Mouse (Mus musculus): ENCODE results near the gene Ubald1. TPM values are rescaled to one million over a fixed set of nuclear protein-coding genes. Genes with fewer than 3 reads are reported as not detected.

Gene Ubald1
- 10 to 100 TPM; 21.3 to 23.1 TPM for total RNA-seq (2021)
- long read RNA-seq, experiment 1, full-length matches to known transcripts, result 16 of 30 reads
- long read RNA-seq, experiment 1, partial matches to known transcripts, result 11 of 30 reads
- long read RNA-seq, experiment 1, other reads (novel, unspliced or antisense), result 3 of 30 reads
- long read RNA-seq, experiment 2, full-length matches to known transcripts, result 13 of 18 reads
- long read RNA-seq, experiment 2, partial matches to known transcripts, result 0 of 18 reads
- long read RNA-seq, experiment 2, other reads (novel, unspliced or antisense), result 5 of 18 reads

- peak; percentile 95 to 96 for DNase-seq
- intact Hi-C loops (cut with DNase I), result no loop called here
These were observed at the start of gene Ubald1 for GRCm38 (mm10) chr16:4880136-4880825. Gene Ubald1, minus strand, starts transcription at chr16:4880315.

GRCm38 (mm10) chr16:4928474-4928873, 48.4 kb upstream of the Ubald1 start:
- intact Hi-C loops (cut with DNase I), result loop anchor here (5.0 kb wide), 1 partner anchor 211 kb away; the partner anchor contains the start of gene Nmral1
- no peak for DNase-seq

DNA sequence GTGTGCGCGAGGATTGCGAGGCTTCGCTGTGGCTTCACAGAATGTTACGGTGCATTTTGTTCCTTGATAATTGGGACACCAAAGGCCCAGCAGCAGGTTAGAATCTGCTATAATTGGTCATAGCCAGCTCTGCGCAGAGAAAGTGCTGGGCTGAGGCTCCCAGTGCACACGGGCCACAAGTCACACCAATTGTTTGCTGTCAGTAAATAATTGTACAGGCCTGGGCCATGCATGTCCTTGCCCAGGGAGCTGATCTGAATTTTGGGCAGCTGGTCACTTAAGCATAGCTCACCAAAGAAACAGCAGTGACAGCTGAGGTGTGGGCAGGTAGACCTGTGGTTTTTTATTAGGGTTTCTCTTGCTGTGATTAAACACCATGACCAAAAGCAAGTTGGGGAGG, 47.9 kb upstream of the Ubald1 start:
- intact Hi-C loops (cut with DNase I), result loop anchor here (5.0 kb wide), 1 partner anchor 211 kb away; the partner anchor contains the start of gene Nmral1
- no peak for DNase-seq

GRCm38 (mm10) chr16:4923996-4924395, 43.9 kb upstream of the Ubald1 start:
- intact Hi-C loops (cut with DNase I), result no loop called here
- DNase-seq, result no peak

DNA sequence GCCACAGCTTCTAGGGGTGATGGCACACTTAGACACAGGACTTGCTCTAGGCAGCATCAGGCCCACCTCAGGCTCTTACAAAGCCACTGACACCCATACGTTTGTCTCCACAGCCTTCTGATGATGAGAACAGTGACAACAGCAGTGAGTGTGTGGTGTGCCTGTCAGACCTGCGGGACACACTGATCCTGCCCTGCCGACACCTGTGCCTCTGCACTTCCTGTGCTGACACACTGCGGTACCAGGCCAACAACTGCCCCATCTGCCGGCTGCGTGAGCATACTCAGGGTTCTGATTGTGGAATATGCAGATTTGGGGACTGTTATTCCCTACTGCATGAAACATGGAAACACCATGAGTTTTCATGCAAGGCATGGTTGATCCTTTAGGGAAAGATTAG, 42.4 kb upstream of the Ubald1 start:
- intact Hi-C loops (cut with DNase I), result no loop called here

DNA sequence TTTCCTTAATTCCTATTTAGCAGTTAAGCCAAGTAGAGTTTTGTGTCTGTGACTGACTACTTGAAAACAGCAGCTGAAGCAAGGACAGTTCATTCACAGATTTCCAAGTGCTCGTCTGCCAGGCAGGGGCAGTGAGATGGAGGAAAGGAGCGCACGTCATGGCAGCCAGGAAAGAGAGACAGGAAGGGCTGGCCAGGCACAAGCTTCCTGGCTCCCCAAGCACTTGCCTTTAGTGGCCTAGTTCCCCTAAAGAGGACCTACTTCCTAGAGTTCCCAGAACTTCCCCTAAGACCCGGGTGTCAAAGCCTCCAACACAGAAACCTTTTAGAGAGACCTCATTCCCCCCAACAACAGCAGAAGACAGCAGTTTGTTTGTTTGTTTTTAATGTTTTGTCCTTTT, 40.4 kb upstream of the Ubald1 start:
- intact Hi-C loops (cut with DNase I), result no loop called here
- DNase-seq, result no peak

More for the DNA sequence above, 42.4 kb upstream of the Ubald1 start:
- no peak for DNase-seq

DNA sequence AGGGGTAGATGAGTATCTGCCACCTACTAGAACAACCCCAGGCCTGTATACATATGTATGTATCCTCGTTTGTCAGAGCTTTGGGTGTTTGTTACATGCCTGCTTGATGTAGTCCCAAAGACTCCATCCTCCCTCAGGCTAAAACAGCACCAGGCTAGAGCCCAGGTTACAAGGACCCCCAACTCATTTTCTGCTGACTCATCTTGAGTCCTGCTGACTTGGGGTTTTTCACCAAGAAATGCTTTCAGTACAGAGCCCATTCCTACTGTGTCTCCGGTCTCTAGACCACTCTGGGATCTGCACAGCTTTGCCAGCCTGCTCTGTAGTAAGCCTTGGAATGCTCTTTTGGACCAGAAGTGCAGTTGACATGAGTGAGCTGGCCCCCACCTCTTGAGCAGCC, 36.5 kb upstream of the Ubald1 start:
- no peak for DNase-seq
- intact Hi-C loops (cut with DNase I), result no loop called here

- intact Hi-C loops (cut with DNase I), result no loop called here
- no peak for DNase-seq
These were observed 35.8 kb upstream of the Ubald1 start for GRCm38 (mm10) chr16:4915931-4916330.

- intact Hi-C loops (cut with DNase I), result loop anchor here (2.0 to 5.0 kb wide), 4 partner anchors 17 to 127 kb away; partner anchors contain the start of gene Mgrn1
- peak; percentile 86 to 92 for DNase-seq
These were observed 33.9 kb upstream of the Ubald1 start for GRCm38 (mm10) chr16:4913783-4914735.

DNA sequence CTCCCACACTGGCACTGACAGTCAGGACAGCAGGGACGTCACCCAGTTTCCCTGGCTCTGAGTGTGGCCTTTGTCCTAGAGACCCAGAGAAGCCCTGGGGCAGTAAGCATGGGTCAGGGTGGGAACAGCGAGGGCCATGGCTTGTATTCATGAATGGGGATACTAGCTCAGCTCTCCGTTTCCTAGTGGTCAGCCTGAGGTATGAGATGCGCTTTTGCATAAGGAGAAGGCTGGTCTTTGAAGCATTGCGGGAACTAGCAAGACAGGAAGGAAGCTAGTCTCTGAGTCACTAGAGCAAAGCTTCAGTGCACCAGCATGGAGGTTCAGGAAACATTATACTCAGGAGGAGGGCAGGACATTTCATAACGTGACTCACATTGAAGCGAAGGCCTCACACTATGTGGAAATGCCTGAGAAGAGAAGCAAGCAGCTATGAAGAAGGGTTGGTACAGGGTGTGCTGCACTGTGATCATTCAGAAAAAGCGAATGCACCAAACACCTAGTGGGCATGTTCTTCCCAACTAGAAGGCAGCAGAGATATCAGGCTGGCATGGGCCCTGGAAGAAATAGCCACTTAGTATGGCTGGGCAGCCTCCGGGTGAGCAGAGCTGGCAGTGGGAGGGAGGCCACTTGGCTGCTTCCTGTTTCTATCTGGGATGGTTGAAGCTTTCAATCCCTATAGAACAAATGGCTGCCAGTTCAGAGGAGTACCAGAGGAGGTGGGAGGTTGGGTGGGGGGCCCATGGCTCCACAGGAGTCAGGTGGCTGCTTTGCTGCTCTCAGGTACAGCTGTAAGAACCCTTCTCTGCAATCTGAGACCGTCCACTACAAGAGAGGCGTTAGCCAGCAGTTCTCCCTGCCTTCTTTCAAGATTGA, 33.0 kb upstream of the Ubald1 start:
- intact Hi-C loops (cut with DNase I), result loop anchor here (2.0 to 5.0 kb wide), 4 partner anchors 16 to 126 kb away; partner anchors contain the start of gene Mgrn1
- peak in 1 of 2 experiments; percentile 24 for DNase-seq

- no peak for DNase-seq
- intact Hi-C loops (cut with DNase I), result loop anchor here (2.0 to 5.0 kb wide), 4 partner anchors 15 to 125 kb away; partner anchors contain the start of gene Mgrn1
These were observed 32.0 kb upstream of the Ubald1 start for GRCm38 (mm10) chr16:4912074-4912648.

DNA sequence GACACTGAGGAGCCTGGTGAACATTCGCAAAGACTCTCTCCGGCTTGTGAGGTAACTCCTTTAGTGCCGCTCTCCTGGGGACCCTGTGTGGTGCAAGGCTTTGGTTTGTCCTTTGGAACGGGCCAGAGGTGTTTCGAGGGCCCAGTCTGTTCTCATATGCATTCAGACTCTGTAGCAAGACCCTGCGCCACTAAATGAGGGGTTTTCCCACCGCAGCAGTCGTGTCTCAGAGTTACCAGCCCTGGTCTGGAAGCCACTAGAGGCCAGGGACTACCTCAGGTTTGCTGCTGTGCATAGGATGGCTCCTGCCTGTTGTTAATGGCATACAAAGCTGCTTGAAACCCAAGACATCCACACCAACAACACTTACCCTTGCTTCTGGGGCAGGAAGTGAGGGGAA, 30.6 kb upstream of the Ubald1 start:
- intact Hi-C loops (cut with DNase I), result loop anchor here (5.0 kb wide), 1 partner anchor 123 kb away; no protein-coding TSS in a partner anchor

DNA sequence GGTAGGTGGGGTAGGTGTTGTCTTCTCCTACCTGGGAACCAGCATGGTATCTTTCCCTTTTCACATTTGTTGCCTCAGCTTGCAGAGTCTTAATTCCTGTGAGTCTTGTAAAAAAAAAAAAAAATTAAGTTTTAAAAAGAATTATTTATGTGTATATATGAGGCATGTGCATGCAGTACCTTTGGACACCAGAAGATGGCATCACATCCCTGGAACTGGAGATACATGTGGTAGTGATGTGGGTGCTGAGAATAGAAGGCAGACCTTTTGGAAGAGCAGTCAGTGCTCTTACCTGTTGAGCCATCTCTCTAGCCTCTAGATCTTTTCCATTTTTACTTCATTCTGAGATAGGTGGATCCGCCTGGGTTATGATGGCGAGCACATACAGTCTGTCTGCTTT, 29.6 kb upstream of the Ubald1 start:
- peak in 1 of 2 experiments; percentile 25 for DNase-seq
- intact Hi-C loops (cut with DNase I), result loop anchor here (5.0 kb wide), 1 partner anchor 122 kb away; no protein-coding TSS in a partner anchor

More for the DNA sequence above, 30.6 kb upstream of the Ubald1 start:
- DNase-seq, result no peak

GRCm38 (mm10) chr16:4907972-4908371, 27.9 kb upstream of the Ubald1 start:
- intact Hi-C loops (cut with DNase I), result no loop called here
- no peak for DNase-seq

DNA sequence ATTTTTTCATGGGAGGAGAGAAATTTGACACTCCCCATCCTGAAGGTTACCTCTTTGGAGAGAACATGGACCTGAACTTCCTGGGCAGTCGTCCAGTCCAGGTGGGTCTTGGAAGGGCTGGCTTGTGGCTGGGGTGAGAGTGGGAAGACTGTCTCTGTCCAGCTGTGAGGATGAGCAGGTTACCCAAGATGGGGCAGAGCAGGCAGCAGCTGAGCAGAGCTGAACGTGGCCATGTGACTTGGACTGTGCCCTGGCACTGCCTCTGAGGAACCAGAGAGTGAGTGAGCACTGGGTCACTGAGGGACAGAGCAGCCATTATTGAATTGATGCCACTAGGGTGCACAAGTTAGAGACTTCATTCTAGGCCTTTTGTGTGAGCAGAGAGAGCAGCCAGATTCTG, 27.3 kb upstream of the Ubald1 start:
- DNase-seq, result no peak
- intact Hi-C loops (cut with DNase I), result no loop called here

GRCm38 (mm10) chr16:4906559-4906958, 26.4 kb upstream of the Ubald1 start:
- no peak for DNase-seq
- intact Hi-C loops (cut with DNase I), result no loop called here

DNA sequence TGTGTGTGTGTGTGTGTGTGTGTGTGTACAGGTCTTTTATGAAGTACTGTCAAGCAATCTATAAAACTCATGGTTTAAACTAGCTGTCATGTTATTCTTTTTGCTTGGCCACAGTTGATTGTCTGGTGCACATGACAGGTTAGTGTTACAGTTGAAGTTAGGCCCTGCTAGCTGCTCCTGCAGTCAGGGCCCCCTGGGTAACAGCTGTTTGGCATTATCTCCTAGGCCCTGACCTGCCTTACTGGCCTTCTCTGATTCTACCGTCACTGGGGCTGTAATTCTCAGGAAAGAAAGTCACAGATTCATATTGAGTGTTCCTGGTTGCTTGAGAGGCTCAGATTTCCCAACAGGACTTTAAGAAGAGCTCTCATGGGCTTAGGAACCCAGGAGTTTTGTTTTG, 25.5 kb upstream of the Ubald1 start:
- DNase-seq, result no peak
- intact Hi-C loops (cut with DNase I), result no loop called here

DNA sequence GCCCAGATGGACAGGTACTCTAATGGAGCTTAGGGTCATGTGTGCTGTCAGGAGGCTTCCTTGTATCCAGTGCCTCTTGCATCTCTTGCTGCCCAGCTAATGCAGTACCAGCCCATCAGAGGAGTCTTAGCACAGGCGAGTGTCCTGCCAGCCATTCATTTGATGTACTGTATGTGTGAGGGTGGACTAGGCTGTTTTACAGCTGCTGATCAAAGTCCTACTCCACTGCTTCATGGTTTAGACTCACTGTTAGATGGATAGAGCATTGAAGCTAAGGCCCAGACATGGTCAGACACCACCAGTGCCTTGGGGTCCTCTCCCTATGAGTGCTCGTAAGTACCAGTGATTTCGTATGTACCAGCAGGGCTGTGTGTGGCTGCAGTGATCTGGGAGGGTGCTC, 24.8 kb upstream of the Ubald1 start:
- intact Hi-C loops (cut with DNase I), result no loop called here
- no peak for DNase-seq

DNA sequence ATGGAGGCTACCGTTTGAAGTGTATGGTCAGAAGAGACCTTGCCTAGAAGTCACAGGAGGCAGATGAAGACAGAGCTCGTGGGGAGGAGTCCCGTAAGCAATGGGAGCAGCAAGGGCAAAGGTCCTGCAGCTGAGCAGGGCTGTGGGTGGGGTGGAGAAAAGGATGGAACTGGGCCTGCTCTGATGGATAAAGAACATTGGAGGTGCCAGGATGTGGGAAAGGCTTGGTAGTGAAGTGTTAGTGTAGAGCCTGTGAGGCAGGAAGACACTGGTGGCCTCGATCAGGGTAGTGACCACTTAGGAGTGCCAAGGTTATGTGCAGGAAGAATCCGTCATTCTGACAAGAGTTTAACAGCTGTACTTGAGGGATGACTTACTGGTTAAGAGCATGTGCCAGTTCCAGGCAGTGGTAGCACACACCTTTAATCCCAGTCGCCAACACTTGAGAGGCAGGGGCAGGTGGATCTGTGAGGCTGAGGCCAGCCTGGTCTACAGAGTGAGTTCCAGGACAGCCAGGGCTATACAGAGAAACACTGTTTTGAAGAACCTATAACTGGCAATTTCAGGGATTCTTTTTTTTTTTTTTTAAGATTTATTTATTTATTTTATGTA, 23.5 kb upstream of the Ubald1 start:
- DNase-seq, result no peak
- intact Hi-C loops (cut with DNase I), result no loop called here

Measured in heart, postnatal 14 days (tissue).